In genomic region chr13:44564705-44565104, GRCm38 (mm10) we compare ENCODE assay signal across 20 mouse cellular contexts.
DNase-seq lines count a peak whose midpoint lies in the region; ATAC-seq and TF ChIP-seq lines count a peak whose summit lies in the region.
"Had no signal": no experiment of that assay in that cellular context is flagged by ENCODE, and none has a peak within 500 bp of the region (broad histone marks: within the 10 kb centered on the region; RNA-seq: fewer than 3 reads in every experiment).

No protein-coding gene starts in this region.

- peak; percentile 37 for DNase-seq in embryo, embryonic 10.5 days (ENCODE audit: low spot score)
- DNase-seq in embryo, embryonic 11 days, result no peak
- peak; percentile 90 for DNase-seq in midbrain, embryonic 11.5 days (ENCODE audit: low spot score, missing footprints)
- no peak for DNase-seq in right cerebral cortex, adult 18-20 months
- DNase-seq in cerebellum, postnatal 25 days, result no peak
- DNase-seq in layer of hippocampus, adult 2 months (ENCODE audit: low spot score in 2 of 2), result no peak
- DNase-seq: adrenal gland, postnatal 25 days; cerebellum, adult 2 months; gastrocnemius, adult 2 months; heart, adult 18-20 months; heart, postnatal 4 days; kidney, postnatal 4 days; lung, embryonic 14.5 days; thymus, adult 2 months had no signal

- no peak overlapping the region for H3K27ac ChIP-seq in midbrain, embryonic 11.5 days (ENCODE audit: low read depth, low read length)
- H3K27ac ChIP-seq in midbrain, embryonic 15.5 days, result no peak overlapping the region
- no peak overlapping the region for H3K27ac ChIP-seq in layer of hippocampus, adult 2 months
- H3K27ac ChIP-seq: gastrocnemius, adult 2 months; stomach, embryonic 15.5 days had no signal

- no peaks in the 10 kb centered on the region for H3K9me3 ChIP-seq in midbrain, embryonic 11.5 days (ENCODE audit: control insufficient read depth, low read length)
- H3K9me3 ChIP-seq in midbrain, embryonic 15.5 days, result no peaks in the 10 kb centered on the region
- H3K9me3 ChIP-seq: megakaryocyte, embryonic 14.5 days; stomach, embryonic 15.5 days had no signal

- H3K4me1 ChIP-seq in midbrain, embryonic 11.5 days (ENCODE audit: control insufficient read depth, insufficient read depth, low read length), result peaks cover 6% of the 10 kb centered on the region
- H3K4me1 ChIP-seq in midbrain, embryonic 15.5 days, result peaks cover 4% of the 10 kb centered on the region
- H3K4me1 ChIP-seq: stomach, embryonic 15.5 days had no signal

- TF ChIP-seq CTCF in layer of hippocampus, adult 2 months (conservative IDR thresholded peaks at IDR 0.05), result no peak

- H3K4me3 ChIP-seq in midbrain, embryonic 11.5 days (ENCODE audit: low read depth, low read length), result no peak overlapping the region
- no peak overlapping the region for H3K4me3 ChIP-seq in midbrain, embryonic 15.5 days
- no peak overlapping the region for H3K4me3 ChIP-seq in layer of hippocampus, adult 2 months
- H3K4me3 ChIP-seq: gastrocnemius, adult 2 months; megakaryocyte, embryonic 14.5 days; stomach, embryonic 15.5 days had no signal

- no peaks in the 10 kb centered on the region for H3K27me3 ChIP-seq in midbrain, embryonic 11.5 days (ENCODE audit: control insufficient read depth, insufficient read depth, low read length)
- H3K27me3 ChIP-seq in midbrain, embryonic 15.5 days (replicated peaks), result no peaks in the 10 kb centered on the region
- H3K27me3 ChIP-seq: CH12.LX; megakaryocyte, embryonic 14.5 days; stomach, embryonic 15.5 days had no signal

- ATAC-seq in midbrain, embryonic 11.5 days (ENCODE audit: low FRiP score), result no peak
- no peak for ATAC-seq in midbrain, embryonic 15.5 days (replicated peaks)
- peak; percentile 99 for ATAC-seq in granulocyte monocyte progenitor cell, adult 5-6 weeks (replicated peaks; ENCODE audit: poor library complexity, severe bottlenecking)

- peak overlapping the region; percentile 34 for H3K9ac ChIP-seq in midbrain, embryonic 11.5 days (ENCODE audit: low read length)
- no peak overlapping the region for H3K9ac ChIP-seq in midbrain, embryonic 15.5 days
- H3K9ac ChIP-seq: lung, embryonic 14.5 days; stomach, embryonic 15.5 days had no signal

- 11% methylated on average over 11 of the region's 11 CpGs for WGBS in midbrain, embryonic 11.5 days
- 23% methylated on average over 11 of the region's 11 CpGs for WGBS in midbrain, embryonic 15.5 days

- no peak overlapping the region for H3K4me2 ChIP-seq in midbrain, embryonic 11.5 days
- H3K4me2 ChIP-seq in midbrain, embryonic 15.5 days, result no peak overlapping the region
- H3K4me2 ChIP-seq: liver, embryonic 11.5 days; lung, embryonic 14.5 days; stomach, embryonic 15.5 days had no signal

- H3K36me3 ChIP-seq in midbrain, embryonic 11.5 days (ENCODE audit: control insufficient read depth, insufficient read depth, low read length), result no peaks in the 10 kb centered on the region
- no peaks in the 10 kb centered on the region for H3K36me3 ChIP-seq in midbrain, embryonic 15.5 days (replicated peaks)
- H3K36me3 ChIP-seq: stomach, embryonic 15.5 days had no signal

Comparison
In these comparisons a context has a peak if more than half of its experiments do, and no peak if none do; other contexts are left out.
1. DNase-seq: peak in embryo, embryonic 10.5 days (single experiment) and midbrain, embryonic 11.5 days (single experiment); none in embryo, embryonic 11 days (single experiment), right cerebral cortex, adult 18-20 months (single experiment), cerebellum, postnatal 25 days (0 of 2) and layer of hippocampus, adult 2 months (0 of 2).